Mouse (Mus musculus): ENCODE results near the gene Fbxo45. TPM values are rescaled to one million over a fixed set of nuclear protein-coding genes. Genes with fewer than 3 reads are reported as not detected.
A peak's percentile ranks its signal among the peaks of the same experiment; 100 is the strongest.

Gene Fbxo45
- total and polyA plus RNA-seq, 2 experiments from 2014 or later, result 16.6 to 29.9 TPM

- Histone ChIP-seq H3K4me1 (ENCODE audit: insufficient read depth, low read length) (no peaks in the 10 kb centered on the region), H3K4me2 (ENCODE audit: low read depth, low read length, poor library complexity, severe bottlenecking) (no peak overlapping the region), H3K27me3 (ENCODE audit: insufficient read depth, low read length) (no peaks in the 10 kb centered on the region), H3K27ac (ENCODE audit: low read depth, low read length) (no peak overlapping the region), H3K9me3 (ENCODE audit: low read length) (no peaks in the 10 kb centered on the region), H3K9ac (replicated peaks; ENCODE audit: low read length, poor library complexity, severe bottlenecking) (no peak overlapping the region), H3K36me3 (ENCODE audit: insufficient read depth, low read length) (no peaks in the 10 kb centered on the region), H3K4me3 (ENCODE audit: low read depth, low read length) (no peak overlapping the region)
- WGBS, result 76% methylated on average over 4 of the region's 4 CpGs
- DNase-seq (ENCODE audit: low spot score) (no peak), ATAC-seq (ENCODE audit: low FRiP score) (no peak)
- TF ChIP-seq CTCF (IDR thresholded peaks at IDR 0.05), result no peak
Observed at GRCm38 (mm10) chr16:32221803-32222202, 25.2 kb downstream of the Fbxo45 start.

- DNase-seq (ENCODE audit: low spot score) (no peak), ATAC-seq (ENCODE audit: low FRiP score) (no peak)
- 80% methylated on average over 17 of the region's 17 CpGs for WGBS
- Histone ChIP-seq H3K9ac (replicated peaks; ENCODE audit: low read length, poor library complexity, severe bottlenecking) (no peak overlapping the region), H3K4me3 (ENCODE audit: low read depth, low read length) (no peak overlapping the region), H3K27me3 (ENCODE audit: insufficient read depth, low read length) (no peaks in the 10 kb centered on the region), H3K36me3 (ENCODE audit: insufficient read depth, low read length) (no peaks in the 10 kb centered on the region), H3K9me3 (ENCODE audit: low read length) (no peaks in the 10 kb centered on the region), H3K4me1 (ENCODE audit: insufficient read depth, low read length) (no peaks in the 10 kb centered on the region), H3K27ac (ENCODE audit: low read depth, low read length) (no peak overlapping the region), H3K4me2 (ENCODE audit: low read depth, low read length, poor library complexity, severe bottlenecking) (no peak overlapping the region)
- TF ChIP-seq CTCF (IDR thresholded peaks at IDR 0.05), result no peak
Observed at GRCm38 (mm10) chr16:32214804-32215576, 32.0 kb downstream of the Fbxo45 start.

DNA sequence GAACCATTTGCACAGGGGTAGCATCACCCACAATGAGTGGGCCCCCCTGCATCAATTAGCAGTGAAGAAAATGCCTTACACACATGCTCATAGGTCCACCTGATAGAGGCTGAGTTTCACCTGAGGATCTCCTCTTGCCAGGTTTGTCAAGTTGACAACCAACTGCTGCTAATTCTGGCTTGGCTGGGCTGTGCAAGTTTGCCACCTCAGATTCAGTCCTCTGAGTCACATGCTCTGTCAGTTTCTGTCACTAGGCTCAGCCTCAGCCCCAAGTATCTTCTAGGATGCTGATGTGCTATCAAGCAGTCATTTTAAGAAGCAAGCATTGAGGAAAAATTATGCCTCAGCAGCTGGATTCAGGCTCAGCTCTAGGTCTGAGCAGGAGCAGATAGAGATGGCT is 32.8 kb downstream of the Fbxo45 start:
- Histone ChIP-seq H3K36me3 (ENCODE audit: insufficient read depth, low read length) (no peaks in the 10 kb centered on the region), H3K4me2 (ENCODE audit: low read depth, low read length, poor library complexity, severe bottlenecking) (no peak overlapping the region), H3K4me1 (ENCODE audit: insufficient read depth, low read length) (no peaks in the 10 kb centered on the region), H3K27ac (ENCODE audit: low read depth, low read length) (no peak overlapping the region), H3K4me3 (ENCODE audit: low read depth, low read length) (no peak overlapping the region), H3K9ac (replicated peaks; ENCODE audit: low read length, poor library complexity, severe bottlenecking) (no peak overlapping the region), H3K9me3 (ENCODE audit: low read length) (no peaks in the 10 kb centered on the region), H3K27me3 (ENCODE audit: insufficient read depth, low read length) (no peaks in the 10 kb centered on the region)
- TF ChIP-seq CTCF (IDR thresholded peaks at IDR 0.05), result no peak
- DNase-seq (ENCODE audit: low spot score) (no peak), ATAC-seq (ENCODE audit: low FRiP score) (no peak)

GRCm38 (mm10) chr16:32204902-32205301 is 42.1 kb downstream of the Fbxo45 start:
- TF ChIP-seq CTCF (IDR thresholded peaks at IDR 0.05), result no peak
- no peak for DNase-seq (ENCODE audit: low spot score)

DNA sequence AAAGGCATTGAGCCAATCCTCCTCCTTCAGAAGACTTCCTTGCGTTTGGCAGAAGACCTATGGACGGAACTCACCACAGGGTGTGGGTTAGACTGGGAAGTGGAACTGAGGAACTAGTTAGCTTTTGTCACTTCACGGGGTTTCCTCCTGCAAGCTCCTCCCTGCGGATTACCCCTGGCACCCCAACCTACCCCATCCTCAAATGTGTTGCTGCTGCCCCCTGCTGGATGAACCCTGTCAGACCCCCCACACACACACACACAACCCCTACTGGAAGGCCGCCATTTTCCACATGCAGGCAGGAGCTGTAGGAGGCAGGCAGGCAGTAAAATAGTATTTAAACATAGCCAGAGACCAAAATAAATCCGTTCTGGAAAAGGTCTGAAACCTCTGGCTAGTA is 44.3 kb downstream of the Fbxo45 start:
- no peaks in the 10 kb centered on the region for H3K27me3 ChIP-seq (ENCODE audit: insufficient read depth, low read length)
- no peak overlapping the region for H3K4me2 ChIP-seq (ENCODE audit: low read depth, low read length, poor library complexity, severe bottlenecking)
- no peak overlapping the region for H3K27ac ChIP-seq (ENCODE audit: low read depth, low read length)
- no peaks in the 10 kb centered on the region for H3K36me3 ChIP-seq (ENCODE audit: insufficient read depth, low read length)
- H3K9ac ChIP-seq (replicated peaks; ENCODE audit: low read length, poor library complexity, severe bottlenecking), result no peak overlapping the region
- peak; percentile 37 for TF ChIP-seq CTCF (IDR thresholded peaks at IDR 0.05)
- H3K9me3 ChIP-seq (ENCODE audit: low read length), result no peaks in the 10 kb centered on the region
- 77% methylated on average over 6 of the region's 6 CpGs for WGBS
- H3K4me1 ChIP-seq (ENCODE audit: insufficient read depth, low read length), result no peaks in the 10 kb centered on the region
- no peak for DNase-seq (ENCODE audit: low spot score)
- H3K4me3 ChIP-seq (ENCODE audit: low read depth, low read length), result no peak overlapping the region
- ATAC-seq (ENCODE audit: low FRiP score), result no peak

More at GRCm38 (mm10) chr16:32204902-32205301, 42.1 kb downstream of the Fbxo45 start:
- Histone ChIP-seq H3K4me2 (ENCODE audit: low read depth, low read length, poor library complexity, severe bottlenecking) (no peak overlapping the region), H3K36me3 (ENCODE audit: insufficient read depth, low read length) (no peaks in the 10 kb centered on the region), H3K27me3 (ENCODE audit: insufficient read depth, low read length) (no peaks in the 10 kb centered on the region), H3K4me3 (ENCODE audit: low read depth, low read length) (no peak overlapping the region), H3K9ac (replicated peaks; ENCODE audit: low read length, poor library complexity, severe bottlenecking) (no peak overlapping the region), H3K9me3 (ENCODE audit: low read length) (no peaks in the 10 kb centered on the region), H3K4me1 (ENCODE audit: insufficient read depth, low read length) (no peaks in the 10 kb centered on the region), H3K27ac (ENCODE audit: low read depth, low read length) (no peak overlapping the region)
- ATAC-seq (ENCODE audit: low FRiP score), result no peak
- 63% methylated on average over 3 of the region's 3 CpGs for WGBS

- H3K4me3 ChIP-seq (ENCODE audit: low read depth, low read length), result no peak overlapping the region
- WGBS, result 41% methylated on average over 9 of the region's 9 CpGs
Observed at GRCm38 (mm10) chr16:32201004-32201325, 46.0 kb downstream of the Fbxo45 start.

More at GRCm38 (mm10) chr16:32201004-32201325, 46.0 kb downstream of the Fbxo45 start:
- Histone ChIP-seq H3K9me3 (ENCODE audit: low read length) (no peaks in the 10 kb centered on the region), H3K27me3 (ENCODE audit: insufficient read depth, low read length) (no peaks in the 10 kb centered on the region), H3K4me1 (ENCODE audit: insufficient read depth, low read length) (no peaks in the 10 kb centered on the region), H3K9ac (replicated peaks; ENCODE audit: low read length, poor library complexity, severe bottlenecking) (no peak overlapping the region), H3K36me3 (ENCODE audit: insufficient read depth, low read length) (no peaks in the 10 kb centered on the region), H3K4me2 (ENCODE audit: low read depth, low read length, poor library complexity, severe bottlenecking) (no peak overlapping the region), H3K27ac (ENCODE audit: low read depth, low read length) (0 out of 2 replicates have a peak overlapping the region, but pooled peaks have one; percentile 18)
- TF ChIP-seq CTCF (IDR thresholded peaks at IDR 0.05), result no peak
- no peak for DNase-seq (ENCODE audit: low spot score)
- no peak for ATAC-seq (ENCODE audit: low FRiP score)

Data from midbrain, postnatal 0 days (tissue).